31 mouse cellular contexts compared by ENCODE assay signal in the genomic region with DNA sequence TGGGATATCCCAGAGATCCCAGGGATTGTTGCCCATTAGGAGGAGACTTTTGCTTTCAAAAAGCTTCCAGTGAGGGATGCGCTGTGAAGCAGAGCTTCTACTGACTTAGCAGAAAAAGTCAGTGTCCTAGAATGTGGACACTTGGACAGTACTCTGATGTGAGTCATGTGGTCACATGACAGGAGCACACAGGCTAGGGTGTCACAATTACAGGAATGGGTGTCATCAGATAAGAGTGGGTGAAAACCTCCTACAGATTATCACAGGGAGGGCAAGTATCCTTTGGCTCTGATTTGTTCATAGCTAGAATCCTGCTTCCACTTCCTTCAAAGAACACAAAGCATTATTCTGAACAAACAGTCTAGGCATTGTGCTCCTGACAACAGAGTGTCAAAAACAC. TPM values are rescaled to one million over a fixed set of nuclear protein-coding genes. Genes with fewer than 3 reads are reported as not detected.
DNase-seq lines count a peak whose midpoint lies in the region; ATAC-seq lines count a peak whose summit lies in the region.
"Had no signal": no experiment of that assay in that cellular context is flagged by ENCODE, and none has a peak within 500 bp of the region (broad histone marks: within the 10 kb centered on the region; RNA-seq: fewer than 3 reads in every experiment).

No protein-coding gene starts in this region.

- H3K79me2 ChIP-seq in macrophage (ENCODE audit: inconsistent target), result no peaks in the 10 kb centered on the region

- DNase-seq in gastrocnemius, adult 18-20 months (ENCODE audit: low spot score), result peak; percentile 28
- no peak for DNase-seq in gastrocnemius, postnatal 14 days
- DNase-seq in 416B (ENCODE audit: low read depth), result peak; percentile 63
- DNase-seq in natural killer cell, adult 2 months (ENCODE audit: low spot score in 2 of 2), result no peak
- no peak for DNase-seq in right cerebral cortex, postnatal 10 days (ENCODE audit: low spot score in 2 of 2)
- DNase-seq: adrenal gland, postnatal 10 days; cerebellum, adult 11-12 months; cerebellum, adult 9-11 months; gastrocnemius, postnatal 10 days; heart, adult 11 months; heart, postnatal 4 days; kidney, postnatal 25 days; left cerebral cortex, postnatal 4 days; right cerebral cortex, adult 18-20 months; right cerebral cortex, postnatal 4 days; thymus, adult 2 months; thymus, postnatal 36 days had no signal

- H3K27ac ChIP-seq in liver, embryonic 16.5 days (ENCODE audit: low read length), result no peak overlapping the region
- no peak overlapping the region for H3K27ac ChIP-seq in liver, embryonic 12.5 days
- H3K27ac ChIP-seq in macrophage, result peak overlapping the region; percentile 67
- H3K27ac ChIP-seq: embryonic facial prominence, embryonic 13.5 days; forebrain, embryonic 10.5 days; forebrain, embryonic 15.5 days; hindbrain, embryonic 14.5 days; kidney, embryonic 15.5 days; layer of hippocampus, adult 2 months; midbrain, embryonic 13.5 days had no signal

- 91% methylated on average over 1 of the region's 1 CpGs for WGBS in liver, embryonic 16.5 days (ENCODE audit: insufficient replicate concordance)
- WGBS in liver, embryonic 12.5 days (ENCODE audit: insufficient replicate concordance), result 87% methylated on average over 1 of the region's 1 CpGs
- WGBS in macrophage (ENCODE audit: missing documents), result 73% methylated on average over 1 of the region's 1 CpGs

- no peak overlapping the region for H3K4me3 ChIP-seq in liver, embryonic 16.5 days (ENCODE audit: low read depth, low read length)
- no peak overlapping the region for H3K4me3 ChIP-seq in liver, embryonic 12.5 days
- H3K4me3 ChIP-seq in macrophage (ENCODE audit: inconsistent target), result no peak overlapping the region
- H3K4me3 ChIP-seq: embryonic facial prominence, embryonic 13.5 days; forebrain, embryonic 10.5 days; forebrain, embryonic 15.5 days; kidney, embryonic 15.5 days; layer of hippocampus, adult 2 months; midbrain, embryonic 13.5 days had no signal

- intact Hi-C loops in gastrocnemius, postnatal 14 days (cut with DNase I; ENCODE audit: low total_unique reads), result no loop called here

- ATAC-seq in liver, embryonic 16.5 days (ENCODE audit: low read depth), result peak; percentile 25; the same call in 1 of the 2 replicates
- no peak for ATAC-seq in liver, embryonic 12.5 days
- ATAC-seq: forebrain, embryonic 15.5 days; intestine, postnatal 0 days; lung, postnatal 0 days; midbrain, embryonic 13.5 days had no signal

- H3K27me3 ChIP-seq in liver, embryonic 16.5 days (ENCODE audit: control insufficient read depth, insufficient read depth, low read depth, low read length), result no peaks in the 10 kb centered on the region
- H3K27me3 ChIP-seq in liver, embryonic 12.5 days (replicated peaks), result no peaks in the 10 kb centered on the region
- H3K27me3 ChIP-seq: CH12.LX; embryonic facial prominence, embryonic 13.5 days; forebrain, embryonic 15.5 days; kidney, embryonic 15.5 days; midbrain, embryonic 13.5 days had no signal

- no peaks in the 10 kb centered on the region for H3K36me3 ChIP-seq in liver, embryonic 16.5 days (ENCODE audit: control insufficient read depth, insufficient read depth)
- H3K36me3 ChIP-seq in liver, embryonic 12.5 days, result no peaks in the 10 kb centered on the region
- no peaks in the 10 kb centered on the region for H3K36me3 ChIP-seq in macrophage (ENCODE audit: inconsistent target)
- H3K36me3 ChIP-seq: embryonic facial prominence, embryonic 13.5 days; forebrain, embryonic 10.5 days; forebrain, embryonic 15.5 days; kidney, embryonic 15.5 days; midbrain, embryonic 13.5 days had no signal

- H3K4me1 ChIP-seq in liver, embryonic 16.5 days (ENCODE audit: control insufficient read depth, low read depth, low read length), result peaks cover 13% of the 10 kb centered on the region
- peaks cover 27% of the 10 kb centered on the region for H3K4me1 ChIP-seq in liver, embryonic 12.5 days
- H3K4me1 ChIP-seq: forebrain, embryonic 15.5 days; midbrain, embryonic 13.5 days had no signal

- no peaks in the 10 kb centered on the region for H3K9me3 ChIP-seq in liver, embryonic 16.5 days (replicated peaks; ENCODE audit: control insufficient read depth, low read length)
- H3K9me3 ChIP-seq in liver, embryonic 12.5 days (replicated peaks), result no peaks in the 10 kb centered on the region
- H3K9me3 ChIP-seq: embryonic facial prominence, embryonic 13.5 days; forebrain, embryonic 10.5 days; forebrain, embryonic 15.5 days; kidney, embryonic 15.5 days; midbrain, embryonic 13.5 days had no signal

- H3K9ac ChIP-seq in liver, embryonic 16.5 days (ENCODE audit: low read depth, low read length), result no peak overlapping the region
- no peak overlapping the region for H3K9ac ChIP-seq in liver, embryonic 12.5 days
- H3K9ac ChIP-seq: embryonic facial prominence, embryonic 13.5 days; forebrain, embryonic 15.5 days; hindbrain, embryonic 14.5 days; kidney, embryonic 15.5 days; midbrain, embryonic 13.5 days had no signal

- no peak overlapping the region for H3K4me2 ChIP-seq in liver, embryonic 16.5 days (ENCODE audit: low read depth, low read length)
- H3K4me2 ChIP-seq in liver, embryonic 12.5 days, result no peak overlapping the region
- H3K4me2 ChIP-seq: embryonic facial prominence, embryonic 13.5 days; forebrain, embryonic 15.5 days; heart, embryonic 11.5 days; hindbrain, embryonic 14.5 days; kidney, embryonic 15.5 days; midbrain, embryonic 13.5 days had no signal

RNA-seq across cellular contexts. Expression of a gene that starts 27.4 kb away (rescaled TPM):
- total RNA-seq in gastrocnemius, adult 18-20 months (2021), result 100 to 1,000 TPM; 121 to 124 TPM
- total RNA-seq in gastrocnemius, postnatal 14 days (2021), result 100 to 1,000 TPM; 132 to 141 TPM
- polyA plus RNA-seq in liver, embryonic 16.5 days (2015; fragmentation: Nextera tagmentation; extraction: Ambion mirVana), result 242 and 244 TPM in 2 replicates
- polyA plus RNA-seq in liver, embryonic 12.5 days (2016; fragmentation: Nextera tagmentation; extraction: Ambion mirVana), result 108 and 117 TPM in 2 replicates
- total RNA-seq in macrophage (2018; cell fraction: chromatin; rRNA removed), result 100 to 1,000 TPM in 15 of 26 experiments, 10 to 100 TPM in 11; 28.8 to 498 (median 136) TPM
- 1,000 to 10,000 TPM in 1 of 26 experiments, 100 to 1,000 TPM in 25; 292 to 1,007 (median 547) TPM for total RNA-seq in macrophage (2018; cell fraction: cytosol; rRNA removed)
- total RNA-seq in macrophage (2018; cell fraction: nucleus; rRNA removed), result 1,000 to 10,000 TPM in 1 of 26 experiments, 100 to 1,000 TPM in 25; 266 to 1,797 (median 504) TPM
- 822 to 3,190 TPM (median 998 TPM) in 3 replicates for polyA plus RNA-seq in macrophage (2018)

RNA-seq across cellular contexts. Expression of a gene that starts 34.0 kb away (rescaled TPM):
- 1 to 10 TPM; 3.1 to 3.3 TPM for total RNA-seq in gastrocnemius, adult 18-20 months (2021)
- total RNA-seq in gastrocnemius, postnatal 14 days (2021), result 1 to 10 TPM; 2.5 to 3.1 TPM
- 4.1 and 4.9 TPM in 2 replicates for polyA plus RNA-seq in liver, embryonic 16.5 days (2015; fragmentation: Nextera tagmentation; extraction: Ambion mirVana)
- 5.2 and 5.5 TPM in 2 replicates for polyA plus RNA-seq in liver, embryonic 12.5 days (2016; fragmentation: Nextera tagmentation; extraction: Ambion mirVana)
- 10 to 100 TPM in 21 of 26 experiments, 1 to 10 TPM in 5; 4.9 to 56.3 (median 17.3) TPM for total RNA-seq in macrophage (2018; cell fraction: chromatin; rRNA removed)
- total RNA-seq in macrophage (2018; cell fraction: cytosol; rRNA removed), result 10 to 100 TPM in 4 of 26 experiments, 1 to 10 TPM in 22; 2.5 to 12.5 (median 5.6) TPM
- total RNA-seq in macrophage (2018; cell fraction: nucleus; rRNA removed), result 10 to 100 TPM in 16 of 26 experiments, 1 to 10 TPM in 10; 2.7 to 45.9 (median 13.0) TPM
- 11.3 to 20.3 TPM (median 11.6 TPM) in 3 replicates for polyA plus RNA-seq in macrophage (2018)

Comparison
In these comparisons a context has a peak if more than half of its experiments do, and no peak if none do; other contexts are left out.
1. DNase-seq: peak in gastrocnemius, adult 18-20 months (single experiment) and 416B (single experiment); none in gastrocnemius, postnatal 14 days (single experiment), natural killer cell, adult 2 months (0 of 2) and right cerebral cortex, postnatal 10 days (0 of 2).